Mouse (Mus musculus) heart, postnatal 10 days (tissue): ENCODE measurements around the gene Fam213a. TPM values are rescaled to one million over a fixed set of nuclear protein-coding genes. Genes with fewer than 3 reads are reported as not detected.

Experiments used
- DNase-seq, 2 experiments: peaks; one replicate each; pipeline ENCODE4 v3.0.0; 2021
- intact Hi-C: fragments of 180-260 bp; cut with DNase I; formaldehyde crosslinking; loops from one replicate; pipeline ENCODE4 v1.15.1; 2025
- total RNA-seq, 2 experiments: library from RNA; stranded (reverse); gene quantifications; 2 replicates each; pipeline ENCODE4 v1.2.3; 2021

The Fam213a gene
- total RNA-seq, 2 experiments from 2014 or later = 16.1 to 32.2 TPM

GRCm38 (mm10) chr14:41006263-41006662 lies 7.3 kb downstream of the Fam213a start:
- DNase-seq = no peak
- intact Hi-C loops = no loop called here

- intact Hi-C loops = no loop called here
- no peak for DNase-seq
Measured at GRCm38 (mm10) chr14:41005716-41006115, 7.9 kb downstream of the Fam213a start.

GRCm38 (mm10) chr14:41004201-41005141 lies 9.1 kb downstream of the Fam213a start:
- intact Hi-C loops = no loop called here
- DNase-seq = peak; percentile 31 to 39

GRCm38 (mm10) chr14:41001576-41001975 lies 12.0 kb downstream of the Fam213a start:
- DNase-seq = no peak
- intact Hi-C loops = no loop called here

GRCm38 (mm10) chr14:41000801-41001200 lies 12.8 kb downstream of the Fam213a start:
- no peak for DNase-seq
- intact Hi-C loops = no loop called here

DNA sequence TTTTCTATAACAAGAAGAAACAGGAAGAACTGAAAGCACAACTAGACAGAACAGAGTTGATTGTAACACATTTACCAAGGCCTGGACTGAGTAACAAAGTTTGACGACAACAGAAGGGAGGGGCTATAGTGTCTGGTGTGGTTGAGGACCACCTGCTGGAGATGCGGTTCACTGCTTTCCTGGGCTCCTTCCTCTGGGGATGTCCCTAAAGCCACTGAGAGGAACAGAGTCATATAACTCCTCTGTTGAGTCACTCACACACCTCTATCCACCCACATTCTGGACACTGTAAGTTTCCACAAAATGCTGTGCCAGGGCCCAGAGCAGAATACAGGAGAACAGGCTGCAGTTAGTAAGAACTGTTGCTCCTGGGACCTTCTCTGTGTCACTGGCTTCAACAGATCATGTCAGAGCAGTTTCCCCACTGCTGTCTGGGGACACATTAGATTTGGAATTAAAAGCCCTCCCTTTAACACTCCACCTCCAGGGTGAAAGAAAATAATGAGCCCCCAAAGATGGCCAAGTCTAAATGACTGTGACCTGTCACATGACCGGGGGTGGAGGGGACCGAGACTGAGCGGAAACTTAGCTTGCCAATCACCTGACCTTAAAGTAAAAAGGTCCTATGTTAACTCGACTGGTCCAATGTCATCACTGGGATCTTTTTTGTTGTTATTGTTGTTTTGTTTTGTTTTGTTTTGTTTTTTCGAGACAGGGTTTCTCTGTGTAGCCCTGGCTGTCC lies 13.5 kb downstream of the Fam213a start:
- intact Hi-C loops = no loop called here
- DNase-seq = no peak

GRCm38 (mm10) chr14:40996171-40996570 lies 17.4 kb downstream of the Fam213a start:
- intact Hi-C loops = no loop called here
- no peak for DNase-seq

DNA sequence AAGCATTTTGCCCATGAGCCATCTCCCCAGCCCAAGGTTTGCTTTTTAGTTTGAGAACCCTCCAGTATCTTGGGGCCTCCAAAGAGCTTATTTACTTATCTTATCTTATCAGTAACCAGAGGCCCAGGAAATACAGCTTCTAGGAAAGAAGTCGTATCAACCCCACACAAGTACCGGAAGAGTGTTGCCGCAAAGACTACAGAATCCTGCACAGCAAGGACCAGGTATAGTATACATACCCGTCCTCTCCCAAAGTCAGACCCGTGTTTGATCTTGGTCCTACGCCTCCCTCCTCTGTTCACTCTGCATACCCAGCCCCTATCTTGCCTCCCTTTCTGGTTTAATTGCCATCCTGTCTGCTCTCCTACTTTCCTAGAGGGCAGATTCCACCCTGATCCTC lies 21.1 kb downstream of the Fam213a start:
- DNase-seq = no peak
- intact Hi-C loops = no loop called here

DNA sequence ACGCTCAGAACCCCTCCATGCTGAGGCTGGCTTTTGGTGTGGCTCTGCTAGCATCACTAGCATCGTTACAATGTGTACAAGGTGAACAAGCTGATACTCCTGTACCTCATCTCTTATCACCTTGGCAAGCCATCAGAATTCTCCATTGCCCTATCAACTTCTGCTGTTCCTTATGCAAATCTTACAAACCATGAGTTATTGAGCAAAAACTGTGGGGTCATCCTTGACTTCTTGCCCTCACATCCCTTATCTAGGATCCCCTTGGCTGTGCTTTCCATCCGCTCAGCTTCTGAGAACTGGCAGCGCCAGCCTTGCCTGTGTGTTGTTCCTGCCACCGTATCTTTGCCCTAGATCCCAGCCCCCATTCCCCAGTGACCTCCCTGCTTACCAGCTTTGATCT lies 24.8 kb downstream of the Fam213a start:
- no peak for DNase-seq
- intact Hi-C loops = no loop called here

GRCm38 (mm10) chr14:40987184-40987583 lies 26.4 kb downstream of the Fam213a start:
- no peak for DNase-seq
- intact Hi-C loops = no loop called here

GRCm38 (mm10) chr14:40985635-40986034 lies 28.0 kb downstream of the Fam213a start:
- intact Hi-C loops = no loop called here
- DNase-seq = no peak

DNA sequence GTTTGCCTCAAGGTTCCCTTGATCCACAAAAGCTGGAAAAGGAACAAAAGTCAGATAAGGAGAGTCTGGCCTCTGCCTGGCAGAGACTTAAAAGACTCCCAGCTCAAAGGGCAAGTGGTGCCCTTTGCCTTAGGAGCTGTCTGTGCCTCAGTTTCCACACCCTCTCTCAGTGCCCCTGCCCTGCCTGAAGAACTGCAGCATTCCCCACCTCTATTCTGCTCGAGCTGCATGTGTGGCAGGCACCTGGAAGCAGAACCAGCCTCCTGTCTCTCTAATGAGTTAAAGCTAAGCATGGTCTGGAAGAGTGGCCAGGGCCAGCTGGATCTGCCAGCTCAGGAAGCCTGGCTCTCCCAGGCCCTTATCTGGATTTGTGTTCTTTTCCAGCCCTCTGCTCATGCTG lies 33.9 kb downstream of the Fam213a start:
- intact Hi-C loops = loop anchor here (1.0 to 10.0 kb wide), 4 partner anchors 33 to 187 kb away; partner anchors contain the start of gene Fam213a
- no peak for DNase-seq

- intact Hi-C loops = loop anchor here (1.0 to 10.0 kb wide), 4 partner anchors 33 to 187 kb away; partner anchors contain the start of gene Fam213a
- DNase-seq = peak; percentile 45 to 65
Measured at GRCm38 (mm10) chr14:40979002-40979401, 34.6 kb downstream of the Fam213a start.

DNA sequence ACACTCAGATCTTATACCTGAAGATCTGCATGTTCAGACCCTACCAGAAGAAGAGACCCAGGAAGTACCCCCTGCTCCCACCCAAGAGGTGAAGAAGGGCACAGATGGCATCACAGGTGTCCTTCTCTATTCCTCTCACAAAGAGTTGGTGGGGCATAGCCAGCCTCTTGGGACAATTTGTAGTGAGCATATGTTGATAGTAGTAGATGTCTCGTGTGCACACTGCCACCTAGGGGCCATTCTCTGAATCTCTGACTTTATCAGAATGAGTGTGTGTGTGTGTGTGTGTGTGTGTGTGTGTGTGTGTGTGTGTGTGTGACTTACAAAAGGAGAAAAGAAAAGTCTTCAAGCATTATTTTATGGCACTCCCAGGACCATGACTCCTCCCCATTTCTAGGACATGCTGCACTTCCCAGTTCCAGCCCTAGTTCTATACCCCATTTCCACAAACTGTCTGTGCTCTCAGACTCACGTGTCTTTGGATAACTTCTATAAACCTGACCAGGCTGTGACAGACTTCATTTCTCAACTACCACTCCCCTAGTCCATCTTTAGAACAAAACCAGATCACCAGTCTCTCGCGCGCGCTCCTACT lies 38.4 kb downstream of the Fam213a start:
- intact Hi-C loops = loop anchor here (1.0 to 10.0 kb wide), 4 partner anchors 37 to 183 kb away; partner anchors contain the start of gene Fam213a

DNA sequence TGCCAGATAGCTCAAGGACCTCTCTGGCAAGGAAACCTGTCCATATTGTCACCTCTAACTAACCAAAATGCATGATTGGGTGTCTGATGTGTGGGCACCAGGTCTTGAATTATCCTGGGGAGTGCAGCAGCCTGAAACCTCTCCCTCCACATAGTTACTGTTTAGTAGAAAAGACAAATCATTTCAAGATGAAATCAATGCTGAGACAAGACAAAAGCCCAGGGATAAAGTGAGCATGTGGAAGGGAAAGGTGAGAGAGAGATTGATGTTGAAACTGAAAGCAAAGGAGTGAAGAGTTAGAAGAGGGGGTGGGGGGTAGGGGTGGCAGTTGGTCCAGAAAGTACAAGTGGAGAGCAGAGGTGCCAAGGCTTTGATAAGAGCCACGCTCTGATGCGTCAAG lies 45.5 kb downstream of the Fam213a start:
- intact Hi-C loops = no loop called here
- no peak for DNase-seq

More for the DNA sequence above, 38.4 kb downstream of the Fam213a start:
- peak; percentile 65 to 85 for DNase-seq

DNA sequence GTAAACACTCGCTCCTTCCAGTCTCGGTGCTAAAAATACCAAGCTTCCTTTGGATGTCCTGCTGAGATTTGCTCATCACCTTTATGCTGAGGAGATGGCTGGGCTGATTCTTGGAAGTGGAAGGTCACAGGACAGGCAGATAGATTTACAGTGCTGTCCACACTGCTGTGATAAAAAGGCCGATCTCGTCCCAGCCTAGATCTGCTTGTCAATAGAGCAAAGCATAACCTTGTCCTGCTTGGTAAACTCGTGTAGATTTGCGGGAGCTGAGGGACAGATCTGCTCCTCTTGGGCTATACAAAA lies 46.0 kb downstream of the Fam213a start:
- intact Hi-C loops = no loop called here
- no peak for DNase-seq

GRCm38 (mm10) chr14:40966862-40967597 lies 46.6 kb downstream of the Fam213a start:
- intact Hi-C loops = no loop called here
- peak; percentile 97 for DNase-seq

- intact Hi-C loops = no loop called here
- no peak for DNase-seq
Measured at GRCm38 (mm10) chr14:40966392-40966861, 47.2 kb downstream of the Fam213a start, which contains the start of gene Tspan14. Gene Tspan14 (minus strand): TSS chr14:40966807.

- DNase-seq = peak in 1 of 2 experiments; percentile 59
- intact Hi-C loops = no loop called here
Measured at GRCm38 (mm10) chr14:40965507-40966356, 47.9 kb downstream of the Fam213a start.
